Mouse (Mus musculus): ENCODE measurements around the gene Hist1h3e. TPM values are rescaled to one million over a fixed set of nuclear protein-coding genes. Genes with fewer than 3 reads are reported as not detected.

Gene Hist1h3e
- polyA plus RNA-seq, 1 experiment, result not detected

- no peak for TF ChIP-seq POLR2A (IDR thresholded peaks at IDR 0.05; ENCODE audit: insufficient read depth, low read depth, low read length)
- TF ChIP-seq CTCF (IDR thresholded peaks at IDR 0.05; ENCODE audit: insufficient read depth, low read depth, low read length), result no peak
- Histone ChIP-seq H3K27ac (ENCODE audit: insufficient read depth, low read depth, low read length) (no peak overlapping the region), H3K4me1 (ENCODE audit: control insufficient read depth, insufficient read depth, low read length) (peaks cover 12% of the 10 kb centered on the region), H3K4me3 (ENCODE audit: insufficient read depth, low read depth, low read length) (no peak overlapping the region)
- under 1% methylated on average over 15 of the region's 15 CpGs for WGBS
Measured at GRCm38 (mm10) chr13:23534368-23535131, 27.6 kb downstream of the Hist1h3e start.

- peak within 1 kb of the TSS; percentile 69; the same call in 1 of the 2 replicates for H3K27ac ChIP-seq (ENCODE audit: insufficient read depth, low read depth, low read length)
- peaks cover 12% of the 10 kb centered on the region for H3K4me1 ChIP-seq (ENCODE audit: control insufficient read depth, insufficient read depth, low read length)
- under 1% methylated on average over 29 of the region's 53 CpGs for WGBS
- H3K4me3 ChIP-seq (ENCODE audit: insufficient read depth, low read depth, low read length), result peak within 1 kb of the TSS; percentile 50
Measured at GRCm38 (mm10) chr13:23533560-23534367, 28.4 kb downstream of the Hist1h3e start, which contains the start of gene Hist1h2af. Gene Hist1h2af (plus strand): TSS chr13:23533906.

GRCm38 (mm10) chr13:23532262-23533075 is 29.7 kb downstream of the Hist1h3e start:
- 13% methylated on average over 9 of the region's 9 CpGs for WGBS
- Histone ChIP-seq H3K27ac (ENCODE audit: insufficient read depth, low read depth, low read length) (no peak overlapping the region), H3K4me3 (ENCODE audit: insufficient read depth, low read depth, low read length) (no peak overlapping the region), H3K4me1 (ENCODE audit: control insufficient read depth, insufficient read depth, low read length) (peaks cover 12% of the 10 kb centered on the region)
- TF ChIP-seq CTCF (IDR thresholded peaks at IDR 0.05; ENCODE audit: insufficient read depth, low read depth, low read length) (no peak), POLR2A (IDR thresholded peaks at IDR 0.05; ENCODE audit: insufficient read depth, low read depth, low read length) (no peak)

- TF ChIP-seq POLR2A (IDR thresholded peaks at IDR 0.05; ENCODE audit: insufficient read depth, low read depth, low read length), result peak; percentile 92
- TF ChIP-seq CTCF (IDR thresholded peaks at IDR 0.05; ENCODE audit: insufficient read depth, low read depth, low read length), result no peak
- Histone ChIP-seq H3K4me3 (ENCODE audit: insufficient read depth, low read depth, low read length) (peak within 1 kb of the TSS; percentile 57), H3K4me1 (ENCODE audit: control insufficient read depth, insufficient read depth, low read length) (peaks cover 12% of the 10 kb centered on the region), H3K27ac (ENCODE audit: insufficient read depth, low read depth, low read length) (peak within 1 kb of the TSS; percentile 95)
- WGBS, result under 1% methylated on average over 58 of the region's 70 CpGs
Measured at GRCm38 (mm10) chr13:23530901-23531875, 31.0 kb downstream of the Hist1h3e start, which contains the start of gene Hist1h4h. Gene Hist1h4h (plus strand): TSS chr13:23531050.

GRCm38 (mm10) chr13:23530181-23530900 is 31.8 kb downstream of the Hist1h3e start:
- Histone ChIP-seq H3K4me1 (ENCODE audit: control insufficient read depth, insufficient read depth, low read length) (peaks cover 9% of the 10 kb centered on the region; the same call in 1 of the 2 replicates), H3K4me3 (ENCODE audit: insufficient read depth, low read depth, low read length) (peak overlapping the region; percentile 57), H3K27ac (ENCODE audit: insufficient read depth, low read depth, low read length) (peak overlapping the region; percentile 95)
- TF ChIP-seq CTCF (IDR thresholded peaks at IDR 0.05; ENCODE audit: insufficient read depth, low read depth, low read length) (no peak), POLR2A (IDR thresholded peaks at IDR 0.05; ENCODE audit: insufficient read depth, low read depth, low read length) (no peak)
- under 1% methylated on average over 20 of the region's 20 CpGs for WGBS

GRCm38 (mm10) chr13:23529480-23530165 is 32.5 kb downstream of the Hist1h3e start:
- TF ChIP-seq CTCF (IDR thresholded peaks at IDR 0.05; ENCODE audit: insufficient read depth, low read depth, low read length) (no peak), POLR2A (IDR thresholded peaks at IDR 0.05; ENCODE audit: insufficient read depth, low read depth, low read length) (no peak)
- WGBS, result 27% methylated on average over 2 of the region's 2 CpGs
- no peak overlapping the region for H3K4me3 ChIP-seq (ENCODE audit: insufficient read depth, low read depth, low read length)
- H3K27ac ChIP-seq (ENCODE audit: insufficient read depth, low read depth, low read length), result no peak overlapping the region
- peaks cover 7% of the 10 kb centered on the region; the same call in 1 of the 2 replicates for H3K4me1 ChIP-seq (ENCODE audit: control insufficient read depth, insufficient read depth, low read length)

GRCm38 (mm10) chr13:23529005-23529404 is 33.2 kb downstream of the Hist1h3e start:
- peaks cover 6% of the 10 kb centered on the region; the same call in 1 of the 2 replicates for H3K4me1 ChIP-seq (ENCODE audit: control insufficient read depth, insufficient read depth, low read length)
- no peak overlapping the region for H3K4me3 ChIP-seq (ENCODE audit: insufficient read depth, low read depth, low read length)
- TF ChIP-seq CTCF (IDR thresholded peaks at IDR 0.05; ENCODE audit: insufficient read depth, low read depth, low read length), result no peak
- 81% methylated on average over 5 of the region's 5 CpGs for WGBS
- no peak overlapping the region for H3K27ac ChIP-seq (ENCODE audit: insufficient read depth, low read depth, low read length)
